Mouse (Mus musculus): ENCODE results near the gene Rbm41. TPM values are rescaled to one million over a fixed set of nuclear protein-coding genes. Genes with fewer than 3 reads are reported as not detected.

Rbm41 gene
- polyA plus RNA-seq, 1 experiment from 2014 or later, result 6.1 TPM

DNA sequence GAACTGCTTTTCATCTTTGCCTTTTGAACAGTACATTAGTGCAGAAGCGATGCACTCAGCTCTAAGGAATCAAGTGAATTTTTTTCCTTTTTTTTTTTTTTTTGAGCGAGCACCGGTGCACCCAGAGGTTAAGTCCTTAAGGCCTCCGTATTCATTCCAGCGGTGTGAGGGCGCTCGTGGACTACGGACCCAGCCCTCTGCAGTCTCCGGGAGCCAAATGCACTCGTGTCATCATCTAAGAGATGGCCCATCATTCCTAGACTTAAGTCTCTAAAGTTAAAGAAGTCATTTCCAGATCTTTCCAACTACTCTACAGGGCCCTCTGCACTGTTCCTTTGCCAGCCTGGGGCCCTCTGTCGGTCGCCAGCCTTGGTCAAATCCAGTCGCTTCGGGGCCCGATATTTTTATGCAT, 128.1 kb downstream of the Rbm41 start:
- 0 out of 2 replicates have a peak, but pooled peaks cover 5% of the 10 kb centered on the region for H3K4me1 ChIP-seq (replicated peaks)
- peak overlapping the region; percentile 59 for H3K4me3 ChIP-seq
- peak; percentile 55; the same call in 1 of the 2 replicates for ATAC-seq (ENCODE audit: insufficient number of reproducible peaks, low FRiP score)
- H3K36me3 ChIP-seq, result no peaks in the 10 kb centered on the region
- no peak overlapping the region for H3K27ac ChIP-seq (ENCODE audit: poor library complexity, severe bottlenecking)
- no peaks in the 10 kb centered on the region for H3K27me3 ChIP-seq (replicated peaks)
- H3K9me3 ChIP-seq (replicated peaks), result no peaks in the 10 kb centered on the region
- H3K9ac ChIP-seq, result peak overlapping the region; percentile 72
- WGBS, result 18% methylated on average over 15 of the region's 15 CpGs
- peak overlapping the region; percentile 68 for H3K4me2 ChIP-seq

GRCm38 (mm10) chrX:139859402-139859801, 139.0 kb downstream of the Rbm41 start:
- Histone ChIP-seq H3K9ac (no peak overlapping the region), H3K9me3 (replicated peaks) (no peaks in the 10 kb centered on the region), H3K4me2 (0 out of 2 replicates have a peak overlapping the region, but pooled peaks have one; percentile 6), H3K36me3 (no peaks in the 10 kb centered on the region), H3K4me1 (replicated peaks) (no peaks in the 10 kb centered on the region), H3K27me3 (replicated peaks) (no peaks in the 10 kb centered on the region), H3K27ac (ENCODE audit: poor library complexity, severe bottlenecking) (no peak overlapping the region), H3K4me3 (no peak overlapping the region)
- ATAC-seq (ENCODE audit: insufficient number of reproducible peaks, low FRiP score), result no peak
- WGBS, result 33% methylated on average over 5 of the region's 5 CpGs

GRCm38 (mm10) chrX:139854795-139855194, 143.6 kb downstream of the Rbm41 start:
- no peak overlapping the region for H3K27ac ChIP-seq (ENCODE audit: poor library complexity, severe bottlenecking)
- no peak overlapping the region for H3K4me3 ChIP-seq
- no peaks in the 10 kb centered on the region for H3K27me3 ChIP-seq (replicated peaks)
- no peak overlapping the region for H3K9ac ChIP-seq
- no peak for ATAC-seq (ENCODE audit: insufficient number of reproducible peaks, low FRiP score)
- no peak overlapping the region for H3K4me2 ChIP-seq
- H3K9me3 ChIP-seq (replicated peaks), result no peaks in the 10 kb centered on the region
- no peaks in the 10 kb centered on the region for H3K4me1 ChIP-seq (replicated peaks)
- H3K36me3 ChIP-seq, result no peaks in the 10 kb centered on the region
- WGBS, result 84% methylated on average over 4 of the region's 4 CpGs

GRCm38 (mm10) chrX:139841091-139841490, 157.3 kb downstream of the Rbm41 start:
- H3K4me3 ChIP-seq, result no peak overlapping the region
- no peak overlapping the region for H3K27ac ChIP-seq (ENCODE audit: poor library complexity, severe bottlenecking)
- no peak overlapping the region for H3K9ac ChIP-seq
- no peaks in the 10 kb centered on the region for H3K4me1 ChIP-seq (replicated peaks)
- 77% methylated on average over 6 of the region's 6 CpGs for WGBS
- H3K36me3 ChIP-seq, result no peaks in the 10 kb centered on the region
- H3K4me2 ChIP-seq, result no peak overlapping the region
- no peak for ATAC-seq (ENCODE audit: insufficient number of reproducible peaks, low FRiP score)
- H3K27me3 ChIP-seq (replicated peaks), result no peaks in the 10 kb centered on the region
- no peaks in the 10 kb centered on the region for H3K9me3 ChIP-seq (replicated peaks)

Other genes starting within 250 kb of the Rbm41 start
- gene Ripply1, start 216.2 kb downstream of the Rbm41 start, polyA plus RNA-seq (2016; fragmentation: Nextera tagmentation; extraction: Ambion mirVana), result not detected in 2 replicates
- gene Cldn2, start 197.8 kb downstream of the Rbm41 start, polyA plus RNA-seq (2016; fragmentation: Nextera tagmentation; extraction: Ambion mirVana), result 0.08 and 0.27 TPM in 2 replicates
- gene Morc4, start 126.9 kb downstream of the Rbm41 start, polyA plus RNA-seq (2016; fragmentation: Nextera tagmentation; extraction: Ambion mirVana), result 13.4 and 15.6 TPM in 2 replicates
- gene Nup62cl, start 64.1 kb upstream of the Rbm41 start, polyA plus RNA-seq (2016; fragmentation: Nextera tagmentation; extraction: Ambion mirVana), result 2.1 and 4.3 TPM in 2 replicates
- gene Pih1h3b, start 64.3 kb upstream of the Rbm41 start, polyA plus RNA-seq (2016; fragmentation: Nextera tagmentation; extraction: Ambion mirVana), result not detected in 2 replicates